Comparison of ENCODE assay signal across 8 mouse cellular contexts in the genomic region with DNA sequence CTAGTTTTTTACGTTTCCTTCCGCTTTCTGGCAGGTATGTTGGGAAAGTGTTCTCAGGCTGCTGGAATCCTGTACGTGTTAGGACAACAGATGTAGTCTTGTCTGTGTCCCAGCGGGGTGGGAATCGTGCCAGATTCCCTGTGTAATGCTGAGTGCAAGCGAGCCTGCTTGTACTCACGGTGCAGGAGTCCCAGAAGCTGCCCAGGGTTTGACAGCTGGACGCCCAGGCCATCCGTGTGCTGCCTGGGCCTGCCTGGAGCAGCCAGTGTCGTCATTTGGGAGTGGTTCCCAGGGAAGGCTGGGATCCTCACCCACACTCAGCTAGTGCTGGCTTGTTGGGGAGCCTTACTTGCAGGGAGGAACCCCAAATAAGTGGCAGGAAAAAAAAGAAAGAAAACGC. TPM values are rescaled to one million over a fixed set of nuclear protein-coding genes. Genes with fewer than 3 reads are reported as not detected.
DNase-seq lines count a peak whose midpoint lies in the region; ATAC-seq lines count a peak whose summit lies in the region.

No protein-coding gene starts in this region.

- DNase-seq in adrenal gland, postnatal 25 days: peak; percentile 15
- DNase-seq in adrenal gland, postnatal 4 days (ENCODE audit: low spot score in 2 of 2): no peak
- peak; percentile 18 to 19 for DNase-seq in left cerebral cortex, postnatal 14 days (ENCODE audit: low spot score in 2 of 2)
- no peak for DNase-seq in left cerebral cortex, adult 11 months (ENCODE audit: low spot score)
- peak; percentile 55 for DNase-seq in gastrocnemius, postnatal 10 days
- DNase-seq in testis, postnatal 10 days (ENCODE audit: low spot score): peak; percentile 72

- 36% methylated on average over 11 of the region's 11 CpGs for WGBS in intestine, embryonic 16.5 days

- intact Hi-C loops in left cerebral cortex, postnatal 14 days (cut with DNase I): no loop called here

- H3K4me1 ChIP-seq in intestine, embryonic 16.5 days (ENCODE audit: control insufficient read depth, insufficient read depth, low read length): peaks cover 15% of the 10 kb centered on the region

- no peak overlapping the region for H3K4me3 ChIP-seq in intestine, embryonic 16.5 days (ENCODE audit: low read length)

- no peaks in the 10 kb centered on the region for H3K9me3 ChIP-seq in intestine, embryonic 16.5 days (ENCODE audit: control insufficient read depth, low read length)

- H3K27ac ChIP-seq in intestine, embryonic 16.5 days (ENCODE audit: low read length): 0 out of 2 replicates have a peak overlapping the region, but pooled peaks have one; percentile 29

- H3K27me3 ChIP-seq in intestine, embryonic 16.5 days (replicated peaks; ENCODE audit: control insufficient read depth, insufficient read depth, low read length): no peaks in the 10 kb centered on the region

- peak; percentile 80 for ATAC-seq in intestine, embryonic 16.5 days
- no peak for ATAC-seq in CD4-positive, CD25-positive, alpha-beta regulatory T cell, adult 4 months

- H3K4me2 ChIP-seq in intestine, embryonic 16.5 days (ENCODE audit: low read depth, low read length): no peak overlapping the region

- H3K9ac ChIP-seq in intestine, embryonic 16.5 days (ENCODE audit: low read depth, low read length): no peak overlapping the region

- no peaks in the 10 kb centered on the region for H3K36me3 ChIP-seq in intestine, embryonic 16.5 days (ENCODE audit: control insufficient read depth, insufficient read depth, low read length)

RNA-seq across cellular contexts. Expression of gene Dsp, which starts 11.6 kb away (rescaled TPM):
- total RNA-seq in adrenal gland, postnatal 25 days (2021): 1.3 and 1.6 TPM in 2 replicates
- total RNA-seq in adrenal gland, postnatal 4 days (2021): 1 to 10 TPM; 3.6 to 7.2 TPM
- total RNA-seq in left cerebral cortex, postnatal 14 days (2021): under 1 TPM; 0.57 to 0.72 TPM
- under 1 TPM; 0.19 to 0.20 TPM for total RNA-seq in gastrocnemius, postnatal 10 days (2021)
- polyA plus RNA-seq in intestine, embryonic 16.5 days (2015; fragmentation: Nextera tagmentation; extraction: Ambion mirVana): 8.4 TPM in 2 replicates
- under 1 TPM; 0.13 to 0.15 TPM for polyA plus RNA-seq in CD4-positive, CD25-positive, alpha-beta regulatory T cell, adult 4 months (2017; shearing (Covaris generic))

RNA-seq across cellular contexts. Expression of gene Snrnp48, which starts 42.1 kb away (rescaled TPM):
- 22.7 and 27.7 TPM in 2 replicates for total RNA-seq in adrenal gland, postnatal 25 days (2021)
- 10 to 100 TPM; 22.0 to 23.2 TPM for total RNA-seq in adrenal gland, postnatal 4 days (2021)
- total RNA-seq in left cerebral cortex, postnatal 14 days (2021): 10 to 100 TPM; 16.0 to 22.0 TPM
- total RNA-seq in gastrocnemius, postnatal 10 days (2021): 10 to 100 TPM in 1 of 2 experiments, 1 to 10 TPM in 1; 8.1 to 11.7 TPM
- polyA plus RNA-seq in intestine, embryonic 16.5 days (2015; fragmentation: Nextera tagmentation; extraction: Ambion mirVana): 27.3 and 30.9 TPM in 2 replicates
- 10 to 100 TPM; 50.1 to 83.1 TPM for polyA plus RNA-seq in CD4-positive, CD25-positive, alpha-beta regulatory T cell, adult 4 months (2017; shearing (Covaris generic))

Comparison
In these comparisons a context has a peak if more than half of its experiments do, and no peak if none do; other contexts are left out.
1. DNase-seq: peak in adrenal gland, postnatal 25 days (single experiment), left cerebral cortex, postnatal 14 days (2 of 2), gastrocnemius, postnatal 10 days (single experiment) and testis, postnatal 10 days (single experiment); none in adrenal gland, postnatal 4 days (0 of 2) and left cerebral cortex, adult 11 months (single experiment).